Comparison of ENCODE assay signal across 8 mouse cellular contexts in genomic region chr11:62788935-62789616, GRCm38 (mm10). TPM values are rescaled to one million over a fixed set of nuclear protein-coding genes. Genes with fewer than 3 reads are reported as not detected.
DNase-seq lines count a peak whose midpoint lies in the region; ATAC-seq and TF ChIP-seq lines count a peak whose summit lies in the region.

Zfp286 (minus strand) TSS chr11:62789462.

- H3K9me3 ChIP-seq in embryonic facial prominence, embryonic 13.5 days, result peaks cover 6% of the 10 kb centered on the region; the same call in 1 of the 2 replicates
- peaks cover 4% of the 10 kb centered on the region for H3K9me3 ChIP-seq in limb, embryonic 12.5 days
- H3K9me3 ChIP-seq in midbrain, embryonic 13.5 days, result peaks cover 15% of the 10 kb centered on the region

- TF ChIP-seq CTCF in bone marrow, adult 2 months (IDR thresholded peaks at IDR 0.05; ENCODE audit: control insufficient read depth, insufficient read depth, low read length), result no peak
- TF ChIP-seq CTCF in small intestine, adult 2 months (IDR thresholded peaks at IDR 0.05; ENCODE audit: extremely low read depth, insufficient read length, insufficient replicate concordance, low read depth, low read length), result no peak

- peak within 1 kb of the TSS; percentile 86 for H3K9ac ChIP-seq in embryonic facial prominence, embryonic 13.5 days
- H3K9ac ChIP-seq in limb, embryonic 12.5 days (replicated peaks), result peak within 1 kb of the TSS; percentile 81
- peak within 1 kb of the TSS; percentile 72 for H3K9ac ChIP-seq in midbrain, embryonic 13.5 days (replicated peaks)

- WGBS in bone marrow, adult 2 months, result 7% methylated on average over 34 of the region's 34 CpGs
- WGBS in embryonic facial prominence, embryonic 13.5 days, result 7% methylated on average over 34 of the region's 34 CpGs
- WGBS in limb, embryonic 12.5 days, result 5% methylated on average over 34 of the region's 34 CpGs
- 7% methylated on average over 34 of the region's 34 CpGs for WGBS in midbrain, embryonic 13.5 days
- 7% methylated on average over 34 of the region's 34 CpGs for WGBS in small intestine, adult 2 months

- peak within 1 kb of the TSS; percentile 73 for H3K4me2 ChIP-seq in embryonic facial prominence, embryonic 13.5 days
- peak within 1 kb of the TSS; percentile 70 for H3K4me2 ChIP-seq in limb, embryonic 12.5 days
- peak within 1 kb of the TSS; percentile 69 for H3K4me2 ChIP-seq in midbrain, embryonic 13.5 days (replicated peaks)

- peak within 1 kb of the TSS; percentile 70 for H3K4me3 ChIP-seq in bone marrow, adult 2 months (replicated peaks; ENCODE audit: control insufficient read depth, low read depth, low read length)
- peak within 1 kb of the TSS; percentile 66 for H3K4me3 ChIP-seq in embryonic facial prominence, embryonic 13.5 days
- peak within 1 kb of the TSS; percentile 62 for H3K4me3 ChIP-seq in limb, embryonic 12.5 days (replicated peaks)
- peak within 1 kb of the TSS; percentile 55 for H3K4me3 ChIP-seq in midbrain, embryonic 13.5 days (replicated peaks)
- peak within 1 kb of the TSS; percentile 65 for H3K4me3 ChIP-seq in small intestine, adult 2 months (ENCODE audit: low read depth, low read length)

- H3K27ac ChIP-seq in bone marrow, adult 2 months (ENCODE audit: control insufficient read depth, insufficient read depth, low read depth, low read length, poor library complexity), result no peak within 1 kb of the TSS
- peak within 1 kb of the TSS; percentile 80 for H3K27ac ChIP-seq in embryonic facial prominence, embryonic 13.5 days
- peak within 1 kb of the TSS; percentile 57; the same call in 1 of the 2 replicates for H3K27ac ChIP-seq in limb, embryonic 12.5 days
- H3K27ac ChIP-seq in midbrain, embryonic 13.5 days, result peak within 1 kb of the TSS; percentile 61; the same call in 1 of the 2 replicates
- no peak within 1 kb of the TSS for H3K27ac ChIP-seq in small intestine, adult 2 months (ENCODE audit: insufficient read depth, low read depth, low read length)

- TF ChIP-seq POLR2A in bone marrow, adult 2 months (IDR thresholded peaks at IDR 0.05; ENCODE audit: borderline replicate concordance, control insufficient read depth, low read depth, low read length), result peak; percentile 44; the same call in 1 of the 2 replicates
- TF ChIP-seq POLR2A in small intestine, adult 2 months (IDR thresholded peaks at IDR 0.05; ENCODE audit: low read depth, low read length), result 0 out of 2 replicates have a peak, but pooled peaks have one; percentile 35

- ATAC-seq in embryonic facial prominence, embryonic 13.5 days (ENCODE audit: insufficient number of reproducible peaks, insufficient read depth, low FRiP score, low TSS enrichment, low read depth), result peak; percentile 92
- ATAC-seq in limb, embryonic 12.5 days (ENCODE audit: insufficient number of reproducible peaks, insufficient read depth, low FRiP score, low TSS enrichment, low read depth), result peak; percentile 91
- peak; percentile 96 for ATAC-seq in midbrain, embryonic 13.5 days

- H3K36me3 ChIP-seq in embryonic facial prominence, embryonic 13.5 days, result peaks cover 37% of the 10 kb centered on the region
- H3K36me3 ChIP-seq in limb, embryonic 12.5 days, result peaks cover 35% of the 10 kb centered on the region
- H3K36me3 ChIP-seq in midbrain, embryonic 13.5 days, result peaks cover 29% of the 10 kb centered on the region
- H3K36me3 ChIP-seq in small intestine, adult 2 months (ENCODE audit: control insufficient read depth, insufficient read depth, low read length), result no peaks in the 10 kb centered on the region

- DNase-seq in heart, adult 9 months (ENCODE audit: low spot score in 2 of 2), result peak; percentile 74 to 79
- peak; percentile 58 to 62 for DNase-seq in kidney, adult 8-10 months
- no peak for DNase-seq in MN1 (ENCODE audit: low spot score)

- peaks cover 3% of the 10 kb centered on the region; the same call in 1 of the 2 replicates for H3K4me1 ChIP-seq in bone marrow, adult 2 months (ENCODE audit: control insufficient read depth, insufficient read depth, low read length)
- H3K4me1 ChIP-seq in embryonic facial prominence, embryonic 13.5 days, result peaks cover 10% of the 10 kb centered on the region
- peaks cover 7% of the 10 kb centered on the region; the same call in 1 of the 2 replicates for H3K4me1 ChIP-seq in limb, embryonic 12.5 days (replicated peaks)
- peaks cover 8% of the 10 kb centered on the region; the same call in 1 of the 2 replicates for H3K4me1 ChIP-seq in midbrain, embryonic 13.5 days (replicated peaks)
- H3K4me1 ChIP-seq in small intestine, adult 2 months (ENCODE audit: control insufficient read depth, insufficient read depth, insufficient read length, low read length), result peaks cover 7% of the 10 kb centered on the region

- H3K27me3 ChIP-seq in embryonic facial prominence, embryonic 13.5 days, result no peaks in the 10 kb centered on the region
- H3K27me3 ChIP-seq in limb, embryonic 12.5 days, result no peaks in the 10 kb centered on the region
- H3K27me3 ChIP-seq in midbrain, embryonic 13.5 days, result no peaks in the 10 kb centered on the region
- H3K27me3 ChIP-seq in small intestine, adult 2 months (ENCODE audit: control insufficient read depth, insufficient read depth, low read length), result no peaks in the 10 kb centered on the region

RNA-seq across cellular contexts. Expression of gene Zfp286, which starts in this region (rescaled TPM):
- polyA plus RNA-seq in bone marrow, adult 2 months (2011; ENCODE audit: insufficient read depth, insufficient read length, low replicate concordance, missing spikeins), result 1.9 and 2.6 TPM in 2 replicates
- 38.4 and 39.8 TPM in 2 replicates for polyA plus RNA-seq in embryonic facial prominence, embryonic 13.5 days (2015; fragmentation: Nextera tagmentation; extraction: Ambion mirVana)
- 37.5 and 42.7 TPM in 2 replicates for polyA plus RNA-seq in limb, embryonic 12.5 days (2016; fragmentation: Nextera tagmentation; extraction: Ambion mirVana)
- polyA plus RNA-seq in midbrain, embryonic 13.5 days (2015; fragmentation: Nextera tagmentation; extraction: Ambion mirVana), result 35.4 and 37.9 TPM in 2 replicates
- 0.04 and 0.14 TPM in 2 replicates for polyA plus RNA-seq in small intestine, adult 2 months (2012; rRNA removed)

Comparison
In these comparisons a context has a peak if more than half of its experiments do, and no peak if none do; other contexts are left out.
1. H3K27ac ChIP-seq: peak in embryonic facial prominence, embryonic 13.5 days (single experiment), limb, embryonic 12.5 days (single experiment) and midbrain, embryonic 13.5 days (single experiment); none in bone marrow, adult 2 months (single experiment) and small intestine, adult 2 months (single experiment).
2. Peak in every context shown above with its lines, with median percentiles within 50 percentile points of each other: H3K4me3 ChIP-seq, ATAC-seq, H3K4me2 ChIP-seq and H3K9ac ChIP-seq.